17 mouse cellular contexts compared by ENCODE assay signal in genomic region chr13:20045350-20045749, GRCm38 (mm10).
"Had no signal": no experiment of that assay in that cellular context is flagged by ENCODE, and none has a peak within 500 bp of the region (broad histone marks: within the 10 kb centered on the region; RNA-seq: fewer than 3 reads in every experiment).

No protein-coding gene starts in this region.

- H3K4me2 ChIP-seq: liver, embryonic 12.5 days; midbrain, embryonic 12.5 days; neural tube, embryonic 13.5 days; neural tube, embryonic 15.5 days had no signal

- H3K9me3 ChIP-seq: liver, embryonic 12.5 days; midbrain, embryonic 10.5 days; midbrain, embryonic 12.5 days; neural tube, embryonic 13.5 days; neural tube, embryonic 15.5 days had no signal

- ATAC-seq: liver, embryonic 12.5 days; midbrain, embryonic 16.5 days had no signal

- H3K27me3 ChIP-seq: liver, embryonic 12.5 days; neural tube, embryonic 13.5 days; neural tube, embryonic 15.5 days had no signal

- H3K9ac ChIP-seq: liver, embryonic 12.5 days; liver, embryonic 14.5 days; midbrain, embryonic 12.5 days; neural tube, embryonic 13.5 days; neural tube, embryonic 15.5 days had no signal

- H3K4me1 ChIP-seq: liver, embryonic 12.5 days; neural tube, embryonic 15.5 days had no signal

- DNase-seq: midbrain, embryonic 14.5 days; retina, postnatal 1 day; right cerebral cortex, adult 18-20 months; right cerebral cortex, postnatal 25 days; right cerebral cortex, postnatal 4 days; spleen, adult 18-20 months; thymus, adult 18-20 months; thymus, postnatal 14 days; thymus, postnatal 36 days had no signal

- H3K4me3 ChIP-seq: liver, embryonic 12.5 days; midbrain, embryonic 10.5 days; midbrain, embryonic 12.5 days; myocyte; neural tube, embryonic 13.5 days; neural tube, embryonic 15.5 days had no signal

- H3K27ac ChIP-seq: liver, embryonic 12.5 days; liver, embryonic 14.5 days; midbrain, embryonic 10.5 days; midbrain, embryonic 12.5 days; neural tube, embryonic 13.5 days; neural tube, embryonic 15.5 days had no signal

- H3K36me3 ChIP-seq: liver, embryonic 12.5 days; midbrain, embryonic 10.5 days; midbrain, embryonic 12.5 days; neural tube, embryonic 13.5 days; neural tube, embryonic 15.5 days had no signal
